Mouse (Mus musculus) heart, embryonic 11.5 days (tissue): ENCODE measurements around the gene Spata32. TPM values are rescaled to one million over a fixed set of nuclear protein-coding genes. Genes with fewer than 3 reads are reported as not detected.

Experiments used
- ATAC-seq: fragments of 200-750 bp; cut with Nextera tagmentation; replicated peaks from 2 replicates; pipeline ENCODE4 v1.8.0; 2017; ENCODE audit warnings: moderate library complexity; ENCODE audit not compliant: insufficient number of reproducible peaks, low FRiP score, low TSS enrichment
- H3K27ac ChIP-seq: fragments of 300-500 bp; sonication (generic); 2 replicates; pipeline ENCODE4 v1.5.1; 2014; ENCODE audit warnings: mild to moderate bottlenecking, low read depth, low read length
- H3K27me3 ChIP-seq: fragments of 300-500 bp; sonication (generic); 2 replicates; pipeline ENCODE4 v1.6.1; 2014; ENCODE audit warnings: mild to moderate bottlenecking, low read length, mixed read lengths; ENCODE audit not compliant: control insufficient read depth, insufficient read depth
- H3K36me3 ChIP-seq: fragments of 300-500 bp; sonication (generic); 2 replicates; pipeline ENCODE4 v1.6.1; 2014; ENCODE audit warnings: mild to moderate bottlenecking, low read length, moderate library complexity, mixed read lengths; ENCODE audit not compliant: control insufficient read depth, insufficient read depth
- H3K4me1 ChIP-seq: fragments of 300-500 bp; sonication (generic); 2 replicates; pipeline ENCODE4 v1.6.1; 2014; ENCODE audit warnings: low read length; ENCODE audit not compliant: control insufficient read depth, insufficient read depth
- H3K4me2 ChIP-seq: fragments of 300-500 bp; sonication (generic); 2 replicates; pipeline ENCODE4 v1.6.1; 2014; ENCODE audit warnings: mild to moderate bottlenecking, moderate library complexity
- H3K4me3 ChIP-seq: fragments of 300-500 bp; sonication (generic); 2 replicates; pipeline ENCODE4 v1.5.1; 2014; ENCODE audit warnings: low read depth, low read length
- H3K9ac ChIP-seq: fragments of 300-500 bp; sonication (generic); 2 replicates; pipeline ENCODE4 v1.6.1; 2014; ENCODE audit warnings: mild to moderate bottlenecking, low read depth, low read length, moderate library complexity
- H3K9me3 ChIP-seq: fragments of 300-500 bp; sonication (generic); replicated peaks from 2 replicates; pipeline ENCODE4 v1.6.1; 2016; ENCODE audit warnings: low read length; ENCODE audit not compliant: control insufficient read depth
- WGBS: fragments of 180-500 bp; shearing (Covaris S2); extraction: QIAGEN DNeasy Blood & Tissue Kit; methylation state at CpG from one replicate; pipeline ENCODE4 v1.1.7; 2014; ENCODE audit not compliant: insufficient replicate concordance; 5-methylcytosine and 5-hydroxymethylcytosine counted together
- polyA plus RNA-seq: library from polyadenylated mRNA; unstranded; fragments of >200 nt; fragmentation: Nextera tagmentation; extraction: Ambion mirVana; gene quantifications from 2 replicates; pipeline ENCODE4 v1.2.1, GENCODE M21; 2014

Gene Spata32
- polyA plus RNA-seq, 1 experiment from 2014 or later = not detected

DNA sequence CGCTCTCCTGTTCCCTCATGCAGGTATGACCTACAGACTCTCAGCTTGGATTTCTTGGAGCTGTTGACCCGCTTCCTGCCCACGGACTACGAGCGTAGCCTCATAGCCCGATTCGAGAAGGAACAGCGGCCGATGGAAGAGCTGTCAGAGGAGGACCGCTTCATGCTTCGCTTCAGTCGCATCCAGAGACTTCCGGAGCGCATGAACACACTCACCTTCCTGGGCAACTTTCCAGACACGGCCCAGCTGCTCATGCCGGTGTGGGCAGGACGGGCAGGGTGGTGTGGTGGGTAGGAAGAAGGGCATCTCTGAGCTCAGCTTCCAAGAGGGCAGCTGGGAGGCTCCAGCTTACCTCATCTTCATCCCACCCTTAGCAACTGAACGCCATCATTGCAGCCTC, 23.0 kb downstream of the Spata32 start:
- H3K4me2 ChIP-seq = no peak overlapping the region
- ATAC-seq = no peak
- H3K9ac ChIP-seq = no peak overlapping the region
- H3K4me1 ChIP-seq = peaks cover 17% of the 10 kb centered on the region; the same call in 1 of the 2 replicates
- no peaks in the 10 kb centered on the region for H3K9me3 ChIP-seq
- H3K27me3 ChIP-seq = peaks cover 99% of the 10 kb centered on the region
- H3K4me3 ChIP-seq = no peak overlapping the region
- H3K36me3 ChIP-seq = no peaks in the 10 kb centered on the region
- 82% methylated on average over 18 of the region's 18 CpGs for WGBS
- H3K27ac ChIP-seq = no peak overlapping the region

DNA sequence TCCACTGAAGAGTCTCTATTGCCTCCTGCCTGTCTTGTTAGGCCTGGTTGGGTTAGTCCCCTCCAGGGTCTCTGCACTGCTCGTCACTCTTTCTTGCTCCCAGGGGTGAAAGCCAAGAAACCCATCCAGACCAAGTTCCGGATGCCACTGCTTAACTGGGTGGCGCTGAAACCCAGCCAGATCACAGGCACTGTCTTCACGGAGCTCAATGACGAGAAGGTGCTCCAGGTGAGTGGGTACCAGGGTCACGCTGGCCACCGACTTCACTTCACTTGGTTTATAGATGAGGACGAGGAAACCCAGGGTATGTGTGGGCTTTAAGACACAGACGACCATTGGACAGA, 24.4 kb downstream of the Spata32 start:
- Histone ChIP-seq H3K27ac (no peak overlapping the region), H3K4me2 (no peak overlapping the region), H3K4me3 (no peak overlapping the region), H3K9me3 (no peaks in the 10 kb centered on the region), H3K36me3 (no peaks in the 10 kb centered on the region), H3K27me3 (peaks cover 93% of the 10 kb centered on the region), H3K9ac (no peak overlapping the region), H3K4me1 (peaks cover 9% of the 10 kb centered on the region; the same call in 1 of the 2 replicates)
- no peak for ATAC-seq
- 35% methylated on average over 9 of the region's 9 CpGs for WGBS

DNA sequence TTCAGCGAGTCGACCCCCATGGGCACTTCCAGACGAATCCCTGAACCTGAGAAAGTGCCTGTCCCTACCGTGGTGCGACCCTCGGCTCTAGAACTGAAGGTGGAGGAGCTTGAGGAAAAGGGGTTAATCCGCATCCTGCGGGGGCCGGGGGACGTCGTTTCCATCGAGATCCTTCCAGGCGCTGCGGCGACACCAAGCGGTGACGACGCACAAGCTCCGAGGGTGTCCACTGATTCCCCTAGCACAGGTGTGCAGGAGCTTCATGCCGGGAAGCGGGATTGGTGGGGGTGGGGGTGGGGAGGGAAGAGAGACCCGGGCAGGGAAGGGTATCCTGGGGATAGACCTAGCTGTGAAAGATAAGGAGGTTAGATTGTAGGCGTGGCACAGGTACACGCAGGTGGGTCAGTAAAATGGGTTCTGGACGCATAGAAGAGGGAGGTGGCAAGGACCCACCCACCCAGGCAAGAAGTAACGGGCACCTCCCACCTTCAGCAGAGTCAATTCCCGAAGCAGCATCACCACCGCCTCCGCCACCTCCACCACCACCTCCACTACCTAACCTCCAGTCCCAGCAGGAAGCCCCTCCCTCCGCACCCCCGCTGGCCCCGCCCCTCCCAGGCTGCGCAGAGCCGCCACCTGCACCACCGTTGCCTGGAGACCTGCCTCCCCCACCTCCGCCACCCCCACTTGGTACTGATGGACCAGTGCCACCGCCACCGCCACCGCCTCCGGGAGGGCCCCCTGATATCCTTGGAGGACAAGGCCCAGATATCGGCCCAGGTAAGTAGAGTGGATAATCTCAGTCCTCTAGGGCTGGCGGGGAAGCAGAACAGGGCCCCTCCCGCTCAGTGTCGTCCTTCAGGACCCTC, 25.0 kb downstream of the Spata32 start:
- no peaks in the 10 kb centered on the region for H3K36me3 ChIP-seq
- no peak for ATAC-seq

DNA sequence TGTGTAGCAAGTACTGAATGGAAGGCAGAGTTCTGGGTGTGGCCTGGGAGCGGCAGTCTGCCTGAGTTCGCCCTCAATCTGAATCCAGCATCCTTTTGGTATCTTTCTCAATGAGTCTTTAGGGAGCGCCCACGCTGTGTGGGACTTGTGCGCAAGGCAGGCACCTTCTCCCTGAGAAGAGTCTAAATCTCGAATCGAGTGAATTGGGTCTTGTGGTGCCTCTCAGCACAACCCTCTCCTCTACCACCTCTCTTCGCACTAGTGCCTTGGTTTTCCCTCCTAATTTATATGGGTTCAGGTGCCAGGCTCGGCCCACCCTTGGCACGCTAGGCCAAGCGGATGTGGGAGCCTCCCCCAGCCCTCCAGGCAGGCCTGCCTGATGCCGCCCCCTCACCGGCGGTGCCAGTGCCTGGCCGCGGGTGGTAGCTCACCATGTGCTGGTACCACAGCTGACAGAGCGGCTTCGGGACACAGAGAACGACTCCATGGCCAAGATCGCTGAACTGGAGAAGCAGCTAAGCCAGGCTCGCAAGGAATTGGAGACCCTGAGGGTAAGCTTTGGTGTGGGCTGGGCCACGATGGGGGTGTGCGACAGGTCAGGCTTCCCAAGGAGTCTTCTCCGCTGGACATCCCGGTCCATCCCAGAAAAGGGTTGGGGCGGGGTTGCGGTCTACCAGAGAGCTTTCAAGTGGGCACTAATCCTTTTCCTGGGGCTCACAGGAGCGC, 25.8 kb downstream of the Spata32 start:
- H3K9me3 ChIP-seq = no peaks in the 10 kb centered on the region
- ATAC-seq = no peak; the same call in 1 of the 2 replicates
- no peak overlapping the region for H3K9ac ChIP-seq
- H3K27me3 ChIP-seq = peaks cover 79% of the 10 kb centered on the region
- no peak overlapping the region for H3K27ac ChIP-seq
- H3K4me2 ChIP-seq = peak overlapping the region; percentile 58
- 16% methylated on average over 28 of the region's 28 CpGs for WGBS
- 0 out of 2 replicates have a peak, but pooled peaks cover 5% of the 10 kb centered on the region for H3K4me1 ChIP-seq
- no peaks in the 10 kb centered on the region for H3K36me3 ChIP-seq
- H3K4me3 ChIP-seq = peak overlapping the region; percentile 22

More for the DNA sequence above, 25.0 kb downstream of the Spata32 start:
- Histone ChIP-seq H3K4me1 (0 out of 2 replicates have a peak, but pooled peaks cover 5% of the 10 kb centered on the region), H3K27me3 (peaks cover 86% of the 10 kb centered on the region), H3K9me3 (no peaks in the 10 kb centered on the region), H3K9ac (no peak overlapping the region), H3K4me2 (peak overlapping the region; percentile 58), H3K27ac (no peak overlapping the region), H3K4me3 (peak overlapping the region; percentile 22)
- 7% methylated on average over 44 of the region's 44 CpGs for whole genome bisulfite sequencing

DNA sequence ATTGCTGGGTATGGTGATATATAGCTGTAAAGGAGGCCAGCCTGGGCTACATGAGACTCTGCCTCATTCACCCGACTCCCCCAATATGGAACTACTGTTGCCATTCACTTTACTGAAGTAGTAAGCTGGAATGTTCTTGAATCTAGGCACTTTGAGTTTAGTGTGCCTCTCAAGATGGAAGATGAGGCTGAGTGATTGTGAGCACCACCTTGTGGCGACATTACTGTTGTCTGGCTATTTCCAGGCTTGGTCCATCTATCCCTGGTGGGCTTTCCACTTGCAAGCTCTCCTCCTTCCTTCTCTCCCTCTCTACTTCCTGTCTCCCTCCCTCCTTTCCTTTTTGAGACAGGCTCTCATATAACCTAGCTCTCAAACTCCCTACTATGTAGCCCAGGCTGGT, 33.3 kb downstream of the Spata32 start:
- no peak overlapping the region for H3K4me2 ChIP-seq
- no peak overlapping the region for H3K4me3 ChIP-seq
- H3K27ac ChIP-seq = no peak overlapping the region
- H3K36me3 ChIP-seq = no peaks in the 10 kb centered on the region
- no peaks in the 10 kb centered on the region for H3K4me1 ChIP-seq
- no peak for ATAC-seq
- H3K9ac ChIP-seq = no peak overlapping the region
- no peaks in the 10 kb centered on the region for H3K9me3 ChIP-seq
- H3K27me3 ChIP-seq = peaks cover 15% of the 10 kb centered on the region
- WGBS = 29% methylated on average over 2 of the region's 2 CpGs

DNA sequence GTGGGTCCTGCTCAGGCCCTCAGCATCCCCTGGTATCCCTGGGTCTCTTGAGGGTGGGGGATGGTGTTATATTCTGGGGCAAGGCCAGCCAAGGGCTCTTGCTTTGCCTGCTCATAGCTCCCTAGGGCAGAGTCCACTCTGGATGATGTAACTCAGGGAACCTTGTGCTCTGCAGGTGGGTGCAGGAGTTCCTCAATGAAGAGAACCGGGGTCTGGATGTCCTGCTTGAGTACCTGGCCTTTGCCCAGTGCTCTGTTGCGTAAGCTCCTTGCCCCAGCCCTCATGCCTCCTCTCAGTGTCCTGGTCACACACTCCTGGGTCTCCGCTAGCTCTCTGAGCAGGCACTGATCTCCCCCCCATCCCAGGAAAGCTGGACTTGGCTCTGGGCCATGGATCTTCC, 36.3 kb downstream of the Spata32 start:
- Histone ChIP-seq H3K27me3 (peaks cover 16% of the 10 kb centered on the region), H3K36me3 (no peaks in the 10 kb centered on the region), H3K4me1 (peaks cover 9% of the 10 kb centered on the region), H3K9me3 (no peaks in the 10 kb centered on the region), H3K4me3 (no peak overlapping the region), H3K9ac (no peak overlapping the region), H3K27ac (no peak overlapping the region), H3K4me2 (no peak overlapping the region)
- ATAC-seq = no peak
- 78% methylated on average over 3 of the region's 3 CpGs for WGBS

DNA sequence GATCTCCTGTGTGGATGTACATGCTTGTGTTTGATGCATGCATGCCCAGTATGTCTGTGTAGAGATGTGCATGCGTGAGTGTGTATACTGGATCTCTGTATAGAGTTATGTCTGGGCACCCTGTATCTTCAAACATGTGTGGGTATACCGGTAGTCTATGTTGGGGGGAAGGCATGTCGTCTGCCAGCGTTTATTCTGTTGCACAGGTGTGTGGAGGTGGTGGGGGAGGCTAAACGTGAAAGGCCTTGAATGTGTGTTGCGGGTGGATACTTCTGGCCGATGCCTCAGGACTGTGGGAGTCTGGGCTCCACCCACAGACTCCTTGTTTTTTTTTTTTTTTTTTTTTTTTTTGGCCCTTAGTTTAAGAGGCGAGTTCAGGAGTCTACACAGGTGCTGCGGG, 36.9 kb downstream of the Spata32 start:
- H3K27ac ChIP-seq = no peak overlapping the region
- no peaks in the 10 kb centered on the region for H3K9me3 ChIP-seq
- no peak overlapping the region for H3K4me3 ChIP-seq
- no peak overlapping the region for H3K9ac ChIP-seq
- H3K4me1 ChIP-seq = peaks cover 9% of the 10 kb centered on the region
- peaks cover 16% of the 10 kb centered on the region for H3K27me3 ChIP-seq
- no peak for ATAC-seq
- no peak overlapping the region for H3K4me2 ChIP-seq
- 76% methylated on average over 9 of the region's 9 CpGs for WGBS
- H3K36me3 ChIP-seq = no peaks in the 10 kb centered on the region

GRCm38 (mm10) chr11:103180426-103180825, 37.8 kb downstream of the Spata32 start:
- H3K27me3 ChIP-seq = peaks cover 14% of the 10 kb centered on the region
- 43% methylated on average over 1 of the region's 1 CpGs for WGBS

More at GRCm38 (mm10) chr11:103180426-103180825, 37.8 kb downstream of the Spata32 start:
- Histone ChIP-seq H3K9me3 (no peaks in the 10 kb centered on the region), H3K4me3 (no peak overlapping the region), H3K36me3 (no peaks in the 10 kb centered on the region), H3K4me2 (no peak overlapping the region), H3K4me1 (peaks cover 9% of the 10 kb centered on the region), H3K9ac (no peak overlapping the region), H3K27ac (no peak overlapping the region)
- ATAC-seq = no peak
